Mouse (Mus musculus) brain, embryonic 14.5 days (tissue): ENCODE results near the gene Npepps. TPM values are rescaled to one million over a fixed set of nuclear protein-coding genes. Genes with fewer than 3 reads are reported as not detected.

ENCODE experiments used
- DNase-seq: peaks from one replicate; pipeline ENCODE4 v3.0.0-alpha.2; 2011; ENCODE audit warnings: low read depth
- CTCF ChIP-seq: fragments of 200-500 bp; IDR thresholded peaks from 2 replicates; pipeline ENCODE4 v1.5.1; 2012; ENCODE audit warnings: inconsistent platforms, mild to moderate bottlenecking, moderate library complexity, borderline replicate concordance; ENCODE audit not compliant: insufficient read depth, insufficient read length; ENCODE audit errors: extremely low read depth
- POLR2A ChIP-seq: fragments of 200-500 bp; IDR thresholded peaks from 2 replicates; pipeline ENCODE4 v1.6.1; 2012; ENCODE audit warnings: mild to moderate bottlenecking, inconsistent platforms, borderline replicate concordance; ENCODE audit not compliant: poor library complexity, insufficient read depth, insufficient read length, severe bottlenecking; ENCODE audit errors: extremely low read depth
- polyA plus RNA-seq: library from polyadenylated mRNA; depleted of rRNA; stranded (reverse); fragments of >200 nt; gene quantifications from 2 replicates; pipeline ENCODE4 v1.2.3, GENCODE M21; 2012

The Npepps gene
- polyA plus RNA-seq, 1 experiment = 124 TPM

DNA sequence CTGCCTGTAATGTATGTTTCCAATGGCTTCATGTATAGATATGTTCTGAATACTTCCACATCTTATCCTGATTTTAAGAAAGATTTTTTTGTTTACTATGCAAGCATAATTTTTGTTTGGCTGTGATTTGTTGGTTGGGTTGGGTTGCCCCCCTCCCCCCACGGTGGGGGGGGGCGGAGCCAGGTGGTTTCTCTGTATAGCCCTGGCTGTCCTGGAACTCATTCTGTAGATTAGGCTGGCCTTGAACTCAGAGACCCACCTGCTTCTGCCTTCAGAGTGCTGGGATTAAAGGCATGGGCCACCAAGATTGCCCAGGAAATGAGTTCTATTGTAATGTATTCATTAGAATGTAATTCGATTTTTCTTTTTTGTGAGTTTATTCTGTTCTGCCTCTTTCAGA lies 91.2 kb downstream of the Npepps start:
- DNase-seq = no peak
- no peak for TF ChIP-seq POLR2A
- no peak for TF ChIP-seq CTCF

GRCm38 (mm10) chr11:97188643-97188955 lies 91.8 kb downstream of the Npepps start:
- TF ChIP-seq POLR2A = no peak
- TF ChIP-seq CTCF = no peak
- DNase-seq = no peak

DNA sequence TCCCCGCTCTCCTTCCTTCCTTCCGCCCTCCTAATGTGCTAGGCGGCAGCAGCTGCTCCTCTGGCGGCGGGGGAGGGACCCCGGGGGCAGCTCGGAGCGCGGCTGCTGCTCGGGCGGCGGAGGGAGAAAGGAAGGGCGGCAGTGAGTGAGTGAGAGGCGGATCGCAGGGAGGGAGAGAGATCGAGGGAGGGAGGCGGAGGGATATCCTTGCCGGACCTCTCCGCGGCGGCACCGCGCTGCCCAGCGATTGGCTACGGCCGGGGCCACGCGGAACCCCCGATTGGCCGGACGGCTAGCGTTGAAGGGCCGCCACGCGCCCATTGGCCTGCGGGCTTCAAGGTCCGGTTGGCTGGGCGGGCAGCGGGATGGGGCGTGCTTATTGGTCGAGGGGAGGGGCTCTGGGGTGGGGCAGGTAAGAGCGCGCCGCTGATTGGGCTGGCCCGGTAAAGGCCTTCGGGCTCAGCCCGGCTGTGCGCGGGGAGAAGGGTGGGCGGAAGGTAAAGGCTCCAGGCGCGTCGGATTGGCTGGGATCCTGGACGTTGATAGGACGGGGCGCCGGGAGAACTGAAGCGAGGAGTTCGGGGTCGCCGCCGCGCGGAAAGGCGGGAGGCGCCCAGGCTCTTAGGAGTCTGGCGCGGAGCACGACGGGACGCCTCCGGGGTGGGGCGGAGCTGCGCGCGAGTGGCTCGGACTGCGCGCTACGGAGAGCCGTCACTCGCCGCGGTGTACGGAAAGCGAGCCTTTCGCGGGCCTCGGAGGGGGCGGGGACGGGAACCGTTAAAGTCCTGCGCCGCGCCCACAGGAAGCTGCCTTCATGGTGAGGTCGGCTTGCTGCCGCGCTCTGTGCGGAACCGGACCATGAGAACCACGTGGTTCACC lies 92.4 kb downstream of the Npepps start, which contains the start of gene Kpnb1:
Gene Kpnb1, minus strand, starts transcription at position 118 of the 879 bp plus-strand sequence.
- TF ChIP-seq CTCF (no peak), POLR2A (peak; percentile 73)
- peak; percentile 100 for DNase-seq

DNA sequence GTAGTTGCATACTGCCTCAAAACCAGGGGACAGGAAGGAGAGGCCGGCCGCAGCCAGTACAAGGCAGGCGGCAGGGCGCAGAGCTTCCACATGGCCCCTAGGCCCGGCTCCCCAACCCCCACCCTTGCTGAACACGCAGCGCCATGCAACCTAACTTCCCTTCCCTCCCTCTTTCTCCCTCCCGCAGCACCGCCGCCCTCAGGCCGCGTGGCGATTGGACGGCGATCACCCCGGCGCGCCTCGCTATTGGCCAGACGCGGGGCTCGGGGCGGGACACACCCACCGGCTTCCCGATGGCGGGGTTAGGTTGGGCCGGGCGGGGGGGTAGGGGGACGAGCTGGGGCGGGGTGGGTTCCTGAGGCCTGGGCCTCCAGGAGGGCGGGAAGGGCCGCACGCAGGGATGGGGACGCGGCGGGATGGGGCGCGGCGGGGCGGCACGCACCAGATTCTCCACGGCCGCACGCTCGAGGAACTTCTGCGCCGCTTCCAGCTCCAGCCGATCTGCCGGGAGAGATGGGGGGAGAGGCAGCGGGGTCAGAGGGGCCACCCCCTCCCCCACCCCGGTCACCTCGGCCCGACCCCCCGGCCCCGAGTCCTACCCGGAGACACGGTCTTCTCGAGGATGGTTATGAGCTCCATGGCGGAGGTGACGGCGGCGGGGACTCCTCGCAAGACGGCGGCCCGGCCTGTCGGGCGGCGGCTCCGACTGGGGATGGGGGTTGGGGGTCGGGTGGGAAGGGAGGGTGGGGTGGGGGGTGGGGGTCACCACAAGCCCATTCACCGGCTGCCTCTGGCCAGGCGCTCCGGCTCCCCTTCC lies 93.3 kb downstream of the Npepps start:
- DNase-seq = peak; percentile 99
- TF ChIP-seq POLR2A (peak; percentile 65), CTCF (no peak)

- TF ChIP-seq POLR2A (no peak), CTCF (no peak)
- DNase-seq = no peak
These were observed 94.5 kb downstream of the Npepps start for GRCm38 (mm10) chr11:97185704-97186614.

- TF ChIP-seq POLR2A (no peak), CTCF (no peak)
- no peak for DNase-seq
These were observed 95.6 kb downstream of the Npepps start for GRCm38 (mm10) chr11:97184875-97185274.

- DNase-seq = no peak
- TF ChIP-seq CTCF (no peak), POLR2A (no peak)
These were observed 98.0 kb downstream of the Npepps start for GRCm38 (mm10) chr11:97182446-97182845.

DNA sequence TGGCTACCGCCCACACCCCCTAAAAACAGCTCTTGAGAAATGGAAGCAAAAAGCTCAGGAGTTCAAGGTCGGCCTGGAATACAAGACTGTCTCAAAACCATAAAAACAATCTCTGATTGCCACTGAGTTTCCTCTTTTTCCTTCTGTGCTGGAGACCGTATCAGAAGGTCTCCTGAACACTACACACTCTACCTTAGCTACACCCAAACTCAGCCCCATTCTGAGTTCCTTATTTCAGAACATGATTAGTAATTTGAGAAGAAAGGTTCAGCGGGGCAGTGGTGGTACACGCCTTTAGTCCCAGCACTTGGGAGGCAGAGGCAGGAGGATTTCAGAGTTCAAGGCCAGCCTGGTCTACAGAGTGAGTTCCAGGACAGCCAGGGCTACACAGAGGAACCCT lies 99.4 kb downstream of the Npepps start:
- DNase-seq = no peak
- TF ChIP-seq POLR2A (no peak), CTCF (no peak)

DNA sequence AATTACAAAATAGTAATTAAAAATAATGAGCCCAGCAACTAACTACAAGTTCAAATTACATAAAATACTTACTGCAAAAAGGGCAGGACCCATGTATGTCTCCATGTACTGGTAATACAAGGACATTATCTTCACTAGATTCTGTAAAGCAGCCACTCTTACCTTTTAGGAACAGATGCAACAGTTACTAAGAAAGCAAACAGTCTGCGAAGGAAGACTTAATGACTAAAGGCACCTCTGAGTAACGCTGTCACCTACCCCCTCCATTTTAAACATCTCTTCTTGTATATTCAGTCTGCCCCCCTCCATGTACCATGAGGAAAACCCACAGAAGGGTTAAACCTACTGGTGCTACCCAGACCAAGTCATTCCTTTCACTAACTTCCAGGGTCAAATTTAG lies 102.2 kb downstream of the Npepps start:
- no peak for DNase-seq
- TF ChIP-seq POLR2A = no peak
- TF ChIP-seq CTCF = no peak

GRCm38 (mm10) chr11:97176851-97177250 lies 103.6 kb downstream of the Npepps start:
- TF ChIP-seq POLR2A (no peak), CTCF (peak; percentile 58; the same call in 1 of the 2 replicates)

More at GRCm38 (mm10) chr11:97176851-97177250, 103.6 kb downstream of the Npepps start:
- DNase-seq = peak; percentile 79
